Mouse (Mus musculus) heart, embryonic 10.5 days (tissue): ENCODE measurements around the gene Gm10134. TPM values are rescaled to one million over a fixed set of nuclear protein-coding genes. Genes with fewer than 3 reads are reported as not detected.

Experiments used
- DNase-seq: peaks from one replicate; pipeline ENCODE4 v3.0.0-alpha.2; 2017; ENCODE audit warnings: low spot score
- H3K27ac ChIP-seq: fragments of 300-500 bp; sonication (generic); 2 replicates; pipeline ENCODE4 v1.5.1; 2016; ENCODE audit warnings: mild to moderate bottlenecking
- H3K27me3 ChIP-seq: fragments of 300-500 bp; sonication (generic); 2 replicates; pipeline ENCODE4 v1.6.1; 2016; ENCODE audit warnings: mild to moderate bottlenecking; ENCODE audit not compliant: poor library complexity, insufficient read depth, severe bottlenecking
- H3K36me3 ChIP-seq: fragments of 300-500 bp; sonication (generic); 2 replicates; pipeline ENCODE4 v1.6.1; 2016; ENCODE audit warnings: mild to moderate bottlenecking, moderate library complexity
- H3K4me1 ChIP-seq: fragments of 300-500 bp; sonication (generic); 2 replicates; pipeline ENCODE4 v1.6.1; 2016; ENCODE audit warnings: mild to moderate bottlenecking
- H3K4me3 ChIP-seq: fragments of 300-500 bp; sonication (generic); 2 replicates; pipeline ENCODE4 v1.5.1; 2016; ENCODE audit warnings: mild to moderate bottlenecking, moderate library complexity
- H3K9me3 ChIP-seq: fragments of 300-500 bp; sonication (generic); 2 replicates; pipeline ENCODE4 v1.6.1; 2016; ENCODE audit warnings: mild to moderate bottlenecking, moderate library complexity
- WGBS: fragments of 180-500 bp; shearing (Covaris S2); methylation state at CpG from one replicate; pipeline ENCODE4 v1.1.7; 2016; 5-methylcytosine and 5-hydroxymethylcytosine counted together
- polyA plus RNA-seq: library from polyadenylated mRNA; unstranded; fragments of >200 nt; fragmentation: Nextera tagmentation; extraction: Ambion mirVana; gene quantifications from 2 replicates; pipeline ENCODE4 v1.2.1, GENCODE M21; 2016

The Gm10134 gene
- polyA plus RNA-seq, 1 experiment from 2014 or later: not detected

DNA sequence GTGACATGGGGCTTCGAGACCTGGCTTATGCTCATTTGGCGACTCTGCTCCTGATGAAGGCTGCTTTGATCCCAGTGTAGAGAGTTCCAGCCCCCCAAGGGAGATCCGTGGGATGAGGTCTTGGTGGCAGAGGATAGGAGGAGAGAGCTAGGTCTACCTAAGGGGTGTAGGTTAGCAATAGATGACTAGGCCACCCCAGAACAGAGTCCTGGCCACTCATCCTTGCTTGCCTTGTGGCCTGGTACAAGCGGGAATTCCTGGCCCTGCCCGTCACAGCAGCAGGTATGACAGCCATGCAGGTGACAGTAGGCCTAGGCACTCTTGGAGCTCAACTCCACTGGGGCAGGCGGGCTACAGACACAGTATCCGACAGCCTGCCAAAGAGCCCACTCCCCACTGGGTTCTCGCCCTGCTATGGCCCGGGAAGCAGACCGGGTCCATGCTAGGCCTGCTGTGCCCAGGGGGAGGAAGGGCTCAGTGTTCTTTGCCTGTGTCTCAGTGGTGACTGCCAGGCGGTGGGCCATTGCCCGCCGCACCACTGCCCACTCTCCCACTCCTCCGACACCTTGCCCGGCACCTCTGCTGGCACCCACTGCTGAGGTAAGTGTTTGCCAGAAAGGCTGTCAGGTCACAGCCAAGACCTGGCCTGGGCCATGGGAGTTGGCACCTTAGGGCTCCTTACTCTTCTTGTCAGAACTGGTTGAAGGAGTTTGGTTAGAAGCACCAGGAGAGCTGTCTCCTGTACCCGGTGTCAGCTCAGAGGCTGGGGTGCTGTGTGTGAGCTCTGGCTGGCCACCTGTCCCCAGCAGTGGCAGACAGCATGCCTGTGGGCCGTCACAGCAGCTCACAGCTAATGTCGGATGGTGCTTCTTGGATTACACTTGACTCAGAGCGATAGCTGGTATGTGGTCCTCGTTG lies 21.8 kb downstream of the Gm10134 start:
- Histone ChIP-seq H3K27ac (0 out of 2 replicates have a peak overlapping the region, but pooled peaks have one; percentile 12), H3K9me3 (no peaks in the 10 kb centered on the region), H3K36me3 (no peaks in the 10 kb centered on the region), H3K27me3 (no peaks in the 10 kb centered on the region), H3K4me1 (peaks cover 57% of the 10 kb centered on the region), H3K4me3 (no peak overlapping the region)
- DNase-seq: no peak
- WGBS: 80% methylated on average over 20 of the region's 20 CpGs

DNA sequence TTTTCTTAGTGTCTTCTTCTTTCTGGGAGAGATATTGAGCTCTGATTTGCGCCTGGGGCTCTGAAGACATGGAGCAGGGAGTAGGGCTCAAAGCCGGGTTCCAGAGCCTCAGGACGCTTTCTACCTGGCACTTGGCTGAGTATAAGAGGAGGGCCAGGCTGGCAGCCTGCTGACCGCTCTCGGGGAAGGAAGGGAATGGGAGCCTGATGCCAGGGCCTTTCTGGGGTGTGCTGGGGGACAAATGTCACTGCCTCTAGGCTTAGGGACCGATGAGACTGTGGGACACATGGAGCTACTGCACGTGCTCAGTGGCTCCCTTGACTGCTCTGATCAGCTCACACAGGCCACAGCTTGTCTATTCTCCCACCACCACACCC lies 22.4 kb downstream of the Gm10134 start:
- Histone ChIP-seq H3K9me3 (no peaks in the 10 kb centered on the region), H3K27me3 (no peaks in the 10 kb centered on the region), H3K36me3 (no peaks in the 10 kb centered on the region), H3K4me1 (peaks cover 63% of the 10 kb centered on the region), H3K4me3 (no peak overlapping the region), H3K27ac (no peak overlapping the region)
- no peak for DNase-seq
- 73% methylated on average over 7 of the region's 7 CpGs for WGBS

DNA sequence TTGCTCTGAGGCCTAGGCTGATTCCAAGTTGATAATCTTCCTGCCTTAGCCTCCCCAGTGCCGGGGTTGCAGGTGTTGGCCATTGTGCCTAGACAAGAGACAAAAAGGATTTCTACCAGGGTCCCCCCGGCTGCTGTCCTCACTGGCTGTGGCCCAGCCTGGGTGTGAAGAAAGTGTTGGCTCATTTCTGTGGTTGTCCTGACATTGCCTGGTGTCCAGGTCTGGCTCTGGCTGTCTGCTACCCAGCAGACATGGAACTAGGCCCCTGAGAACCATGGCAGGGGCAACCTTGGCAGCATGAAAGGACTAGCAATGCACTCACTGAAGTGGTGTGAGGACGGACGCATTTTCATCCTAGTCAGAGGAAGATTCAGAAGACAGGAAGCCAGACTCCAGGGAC lies 24.0 kb downstream of the Gm10134 start:
- Histone ChIP-seq H3K9me3 (no peaks in the 10 kb centered on the region), H3K36me3 (no peaks in the 10 kb centered on the region), H3K4me1 (peaks cover 68% of the 10 kb centered on the region), H3K4me3 (no peak overlapping the region), H3K27ac (no peak overlapping the region), H3K27me3 (no peaks in the 10 kb centered on the region)
- no peak for DNase-seq
- WGBS: 84% methylated on average over 4 of the region's 4 CpGs

DNA sequence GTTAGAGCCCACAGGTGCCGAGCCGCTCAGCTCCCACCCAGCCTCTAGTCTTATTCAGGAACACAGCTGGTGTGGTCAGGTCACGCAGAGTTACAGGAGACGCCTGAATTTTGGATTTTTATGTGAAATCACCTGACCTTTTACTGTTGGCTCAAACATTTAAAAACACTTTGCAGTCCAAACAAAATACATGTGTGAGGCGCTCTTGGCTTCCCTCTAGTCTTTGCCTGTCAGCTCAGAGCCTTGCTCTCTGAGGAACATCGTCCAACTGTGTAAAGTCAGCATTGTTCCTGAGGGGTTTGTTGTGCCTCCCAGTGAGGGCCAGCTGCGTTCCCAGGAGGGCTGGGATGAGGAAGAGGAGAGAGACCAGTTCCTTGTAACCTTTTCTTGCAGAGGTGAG lies 24.4 kb downstream of the Gm10134 start:
- Histone ChIP-seq H3K4me1 (peaks cover 68% of the 10 kb centered on the region), H3K36me3 (no peaks in the 10 kb centered on the region)

DNA sequence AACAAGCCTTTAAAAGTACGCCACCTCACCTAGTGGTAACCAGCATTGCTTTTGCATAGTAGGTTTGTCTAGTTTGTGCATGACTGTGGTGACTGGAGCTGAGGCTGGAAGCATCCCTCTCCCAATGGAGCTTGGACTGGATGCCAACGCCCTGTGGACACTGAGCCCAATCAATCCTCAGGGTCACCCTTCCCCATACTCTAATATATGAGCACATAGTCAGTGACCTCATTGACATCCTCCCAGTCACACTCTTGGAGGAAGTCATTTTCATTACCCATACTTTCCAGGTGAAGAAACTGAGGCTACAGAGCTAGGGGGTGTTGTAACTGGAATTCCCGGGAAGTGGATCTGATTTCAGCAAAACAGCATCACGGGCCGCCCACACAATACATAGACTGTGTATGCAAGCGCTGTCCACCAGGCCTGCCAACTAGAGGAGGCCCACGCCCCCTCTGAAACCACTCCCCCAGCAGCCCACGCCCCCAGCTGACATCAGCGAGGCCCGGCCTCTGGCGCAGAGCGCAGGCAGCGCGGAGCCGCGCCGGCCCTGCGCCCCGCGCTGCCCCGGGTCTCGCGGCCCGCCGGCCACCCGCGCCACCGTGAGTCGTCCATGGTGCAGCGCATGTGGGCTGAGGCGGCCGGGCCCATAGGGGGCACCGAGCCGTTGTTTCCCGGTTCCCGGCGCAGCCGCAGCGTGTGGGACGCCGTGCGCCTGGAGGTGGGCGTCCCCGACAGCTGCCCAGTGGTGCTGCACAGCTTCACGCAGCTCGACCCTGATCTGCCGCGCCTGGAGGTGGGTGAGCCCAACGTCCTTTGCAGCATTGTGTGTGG lies 27.3 kb downstream of the Gm10134 start:
- Histone ChIP-seq H3K27me3 (no peaks in the 10 kb centered on the region), H3K9me3 (no peaks in the 10 kb centered on the region), H3K4me1 (peaks cover 71% of the 10 kb centered on the region), H3K27ac (peak overlapping the region; percentile 89), H3K36me3 (no peaks in the 10 kb centered on the region), H3K4me3 (peak overlapping the region; percentile 77)
- peak; percentile 93 for DNase-seq
- 6% methylated on average over 49 of the region's 49 CpGs for WGBS

More for the DNA sequence above, 24.4 kb downstream of the Gm10134 start:
- Histone ChIP-seq H3K27ac (no peak overlapping the region), H3K4me3 (no peak overlapping the region), H3K9me3 (no peaks in the 10 kb centered on the region), H3K27me3 (no peaks in the 10 kb centered on the region)
- 77% methylated on average over 7 of the region's 7 CpGs for WGBS
- no peak for DNase-seq

DNA sequence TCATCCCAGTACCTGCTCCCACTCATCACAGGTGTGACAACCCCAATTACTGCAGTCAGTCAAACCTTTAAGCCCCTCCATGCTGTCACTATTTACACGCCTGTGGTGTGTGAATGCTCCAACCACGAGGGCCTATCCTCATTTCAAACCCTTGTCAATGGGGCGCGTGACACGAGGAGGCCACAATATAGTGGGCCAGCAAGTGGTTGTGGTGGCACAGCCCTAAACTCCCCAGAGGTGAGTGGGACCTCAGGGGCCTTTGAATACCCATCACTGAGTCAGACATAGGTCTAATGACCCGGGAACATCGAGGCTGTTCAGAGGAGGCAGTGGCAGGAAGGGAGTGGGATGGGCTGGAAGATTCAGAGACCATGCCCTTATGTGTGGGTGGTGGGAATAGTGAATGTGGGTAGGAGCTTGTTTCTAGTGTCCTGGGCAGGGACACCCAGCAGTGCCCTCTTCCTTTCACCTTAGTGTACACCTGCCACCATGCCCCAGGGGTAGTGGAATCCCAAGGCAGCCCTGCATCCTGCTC lies 28.1 kb downstream of the Gm10134 start:
- WGBS: 66% methylated on average over 7 of the region's 7 CpGs
- Histone ChIP-seq H3K4me3 (peak overlapping the region; percentile 77), H3K27me3 (no peaks in the 10 kb centered on the region), H3K27ac (peak overlapping the region; percentile 89), H3K4me1 (peaks cover 79% of the 10 kb centered on the region), H3K36me3 (no peaks in the 10 kb centered on the region), H3K9me3 (no peaks in the 10 kb centered on the region)
- DNase-seq: no peak

DNA sequence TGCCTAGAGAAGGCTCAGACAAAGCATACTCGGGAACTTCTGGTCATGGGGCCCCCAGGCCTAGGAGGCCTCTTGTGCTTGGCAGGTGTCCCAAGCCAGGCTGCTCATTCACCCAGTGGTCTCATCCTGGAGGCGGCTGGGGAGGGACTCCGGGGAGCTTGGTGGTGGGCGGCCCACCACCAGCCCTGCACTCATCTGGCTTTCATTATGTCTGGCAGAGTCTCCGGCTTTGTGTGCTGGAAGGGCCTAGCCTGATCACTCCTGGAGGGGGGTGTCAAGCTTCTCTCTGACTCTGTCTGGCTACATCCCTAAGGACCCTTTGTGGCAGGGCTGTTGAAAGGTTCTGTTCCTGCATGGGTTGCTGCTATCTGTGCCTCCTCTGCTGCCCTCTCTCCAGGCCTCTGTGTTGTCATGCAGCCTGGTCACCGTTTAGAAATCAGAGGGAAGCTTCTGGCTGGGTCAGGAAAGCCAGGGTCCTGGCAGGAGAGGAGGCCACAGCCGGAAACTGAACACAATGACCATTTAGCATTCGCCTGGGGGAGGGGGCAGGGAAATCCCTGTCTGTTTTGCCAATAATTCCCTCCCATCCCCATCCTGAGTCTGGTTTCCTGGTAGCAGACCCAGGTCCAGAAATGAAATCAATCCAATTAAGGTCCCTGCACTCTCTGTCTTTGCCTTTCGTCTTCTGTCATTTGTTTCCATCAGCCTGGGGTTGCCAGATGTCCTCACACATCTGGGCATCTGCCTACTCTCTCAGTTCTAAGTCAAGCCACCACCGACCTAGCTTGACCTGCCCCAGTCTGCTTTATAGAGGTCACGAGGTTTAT lies 28.8 kb downstream of the Gm10134 start:
- 37% methylated on average over 11 of the region's 11 CpGs for WGBS
- H3K27me3 ChIP-seq: no peaks in the 10 kb centered on the region
- no peaks in the 10 kb centered on the region for H3K36me3 ChIP-seq
- no peak for DNase-seq
- peak overlapping the region; percentile 74 for H3K27ac ChIP-seq
- peaks cover 82% of the 10 kb centered on the region for H3K4me1 ChIP-seq
- H3K4me3 ChIP-seq: peak overlapping the region; percentile 77
- H3K9me3 ChIP-seq: no peaks in the 10 kb centered on the region

DNA sequence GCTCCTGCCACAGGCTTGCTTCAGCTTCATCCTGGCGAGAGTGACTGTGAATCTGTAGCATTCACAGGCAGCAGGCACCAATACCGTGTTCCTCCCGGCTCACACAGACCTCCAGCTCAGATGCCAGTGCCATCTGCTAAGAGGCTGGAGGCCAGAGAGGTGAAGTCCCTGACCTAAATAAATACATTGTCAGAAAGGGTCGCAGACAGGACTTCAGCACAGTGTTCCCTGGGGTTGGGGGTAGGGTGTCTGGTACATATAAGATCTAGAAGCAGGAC lies 29.3 kb downstream of the Gm10134 start:
- no peaks in the 10 kb centered on the region for H3K9me3 ChIP-seq
- H3K27ac ChIP-seq: peak overlapping the region; percentile 74
- no peaks in the 10 kb centered on the region for H3K36me3 ChIP-seq
- DNase-seq: no peak
- no peaks in the 10 kb centered on the region for H3K27me3 ChIP-seq
- 48% methylated on average over 4 of the region's 4 CpGs for WGBS
- H3K4me1 ChIP-seq: peaks cover 84% of the 10 kb centered on the region
- H3K4me3 ChIP-seq: peak overlapping the region; percentile 77; the same call in 1 of the 2 replicates

DNA sequence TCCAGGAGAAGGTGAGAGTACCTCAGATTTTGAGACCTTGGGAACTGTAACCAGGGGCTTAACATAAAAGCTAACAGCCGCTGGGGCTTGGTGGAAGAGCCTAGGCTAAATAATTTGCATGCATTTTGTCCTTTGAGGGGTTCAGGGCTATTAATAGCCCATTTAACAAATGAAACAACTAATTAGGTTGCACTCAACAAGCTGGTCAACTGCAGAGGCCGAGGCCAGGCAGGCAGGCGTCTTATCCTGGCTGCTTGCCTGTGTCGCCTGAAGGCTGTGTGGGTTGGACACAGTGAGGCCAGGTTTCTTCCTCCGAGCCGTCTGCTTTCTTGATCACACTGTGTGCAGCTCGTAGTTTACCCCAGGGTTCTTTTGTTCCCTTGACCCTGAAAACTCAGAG lies 29.8 kb downstream of the Gm10134 start:
- no peak for DNase-seq
- Histone ChIP-seq H3K27me3 (no peaks in the 10 kb centered on the region), H3K4me3 (no peak overlapping the region), H3K36me3 (no peaks in the 10 kb centered on the region), H3K27ac (peak overlapping the region; percentile 74; the same call in 1 of the 2 replicates), H3K4me1 (peaks cover 83% of the 10 kb centered on the region), H3K9me3 (no peaks in the 10 kb centered on the region)
- 60% methylated on average over 7 of the region's 7 CpGs for WGBS

DNA sequence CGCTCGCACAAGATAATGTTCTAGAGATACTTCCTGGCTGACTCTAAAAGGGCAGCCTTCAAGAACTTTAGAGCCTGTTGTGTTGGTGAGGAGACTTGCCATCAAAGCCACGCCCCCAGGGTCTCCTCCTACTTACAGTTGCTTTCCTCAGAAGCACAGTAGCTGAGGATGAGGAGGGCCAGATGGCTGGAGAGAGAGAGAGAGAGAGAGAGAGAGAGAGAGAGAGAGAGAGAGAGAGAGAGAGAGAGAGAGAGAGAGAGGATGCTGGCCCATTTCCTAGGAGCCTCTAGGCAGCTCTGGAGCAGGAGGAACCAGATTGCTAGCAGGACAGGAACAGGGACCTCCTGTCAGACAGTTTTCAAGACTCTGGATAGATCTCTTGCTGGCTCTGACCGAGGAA lies 30.3 kb downstream of the Gm10134 start:
- Histone ChIP-seq H3K9me3 (no peaks in the 10 kb centered on the region), H3K27me3 (no peaks in the 10 kb centered on the region), H3K27ac (peak overlapping the region; percentile 74; the same call in 1 of the 2 replicates), H3K36me3 (no peaks in the 10 kb centered on the region), H3K4me1 (peaks cover 83% of the 10 kb centered on the region), H3K4me3 (no peak overlapping the region)
- 43% methylated on average over 4 of the region's 4 CpGs for WGBS
- DNase-seq: no peak

DNA sequence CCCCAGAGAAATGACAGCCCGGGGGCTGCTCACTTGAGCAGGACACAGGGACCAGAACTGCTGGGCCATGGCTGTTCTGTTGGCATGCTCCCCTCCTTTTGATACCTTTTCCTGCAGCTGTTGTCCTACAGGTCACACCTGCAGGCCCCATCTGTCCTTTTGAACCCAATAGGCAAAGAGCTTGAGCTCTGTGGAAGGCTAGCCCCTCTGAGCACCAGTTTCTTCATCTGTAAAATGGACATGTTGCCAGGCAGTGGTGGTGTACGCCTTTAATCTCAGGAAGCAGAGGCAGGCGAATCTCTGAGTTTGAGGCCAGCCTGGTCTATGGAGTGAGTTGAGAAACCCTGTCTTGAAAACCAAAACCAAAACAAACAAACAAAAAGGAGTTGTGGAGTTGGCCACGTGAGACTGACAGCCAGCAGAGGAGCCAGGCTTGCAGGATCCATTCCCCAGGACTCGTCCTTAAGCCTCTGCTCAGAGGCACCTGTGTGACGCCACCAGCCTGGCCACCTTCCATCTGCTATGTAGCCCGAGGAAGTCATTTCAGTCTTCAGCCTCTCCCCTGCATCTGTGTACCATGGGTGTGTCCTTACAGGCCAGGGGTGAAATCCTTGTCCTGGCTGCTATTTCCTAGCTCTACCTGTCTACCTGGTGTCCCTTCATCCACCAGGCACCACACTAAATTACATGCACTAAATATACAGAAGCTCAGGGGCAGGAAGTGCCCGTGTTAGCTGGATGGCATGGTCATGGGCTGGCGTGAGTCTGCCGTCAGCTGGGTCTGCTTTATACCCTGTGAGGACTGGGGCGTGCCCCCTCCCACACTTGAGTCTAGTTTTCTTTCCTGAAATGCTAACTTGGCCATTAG lies 31.1 kb downstream of the Gm10134 start:
- no peak overlapping the region for H3K27ac ChIP-seq
- H3K27me3 ChIP-seq: no peaks in the 10 kb centered on the region
- H3K4me3 ChIP-seq: no peak overlapping the region
- DNase-seq: no peak
- H3K9me3 ChIP-seq: no peaks in the 10 kb centered on the region
- no peaks in the 10 kb centered on the region; the same call in 1 of the 2 replicates for H3K36me3 ChIP-seq
- peaks cover 78% of the 10 kb centered on the region for H3K4me1 ChIP-seq
- 75% methylated on average over 11 of the region's 11 CpGs for WGBS

DNA sequence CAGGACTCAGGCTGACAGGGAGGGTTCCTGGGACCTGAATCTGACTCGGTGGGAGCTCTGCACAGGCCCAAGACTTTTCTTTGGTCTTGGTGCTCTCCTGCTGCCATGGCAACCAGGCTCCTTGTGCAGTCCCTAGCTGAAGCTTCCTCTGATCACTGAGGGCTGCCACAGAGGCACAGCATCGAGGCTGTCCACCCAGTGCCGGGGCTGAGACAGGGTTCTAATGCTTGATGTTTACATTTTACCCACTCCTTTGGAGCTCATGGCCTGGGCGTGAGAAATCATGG lies 31.7 kb downstream of the Gm10134 start:
- Histone ChIP-seq H3K27ac (no peak overlapping the region), H3K27me3 (no peaks in the 10 kb centered on the region), H3K9me3 (no peaks in the 10 kb centered on the region), H3K4me1 (peaks cover 73% of the 10 kb centered on the region), H3K4me3 (no peak overlapping the region), H3K36me3 (peaks cover 5% of the 10 kb centered on the region; the same call in 1 of the 2 replicates)
- DNase-seq: no peak
- WGBS: 67% methylated on average over 4 of the region's 4 CpGs
